22 mouse cellular contexts compared by ENCODE assay signal in the genomic region with DNA sequence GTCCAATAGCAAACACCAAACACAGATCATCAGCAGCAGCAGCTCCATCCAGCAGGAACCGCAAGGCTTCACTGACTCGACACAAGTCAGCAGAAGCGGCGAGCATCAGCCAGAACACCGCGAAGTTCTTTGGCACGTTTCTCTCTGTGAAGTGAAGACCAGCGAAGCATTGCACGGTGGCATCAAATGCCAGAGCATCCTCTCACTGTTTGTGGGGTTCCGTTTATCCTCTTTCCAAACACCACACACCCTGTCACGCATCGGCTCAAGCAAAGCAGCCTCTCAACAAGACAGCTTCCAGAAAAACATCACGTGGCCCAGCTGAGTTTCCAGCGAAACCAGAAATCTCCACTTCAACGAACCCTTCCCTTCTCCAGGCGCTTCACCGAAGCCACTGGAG. TPM values are rescaled to one million over a fixed set of nuclear protein-coding genes. Genes with fewer than 3 reads are reported as not detected.
A peak's percentile ranks its signal among the peaks of the same experiment; 100 is the strongest.
DNase-seq lines count a peak whose midpoint lies in the region; ATAC-seq and TF ChIP-seq lines count a peak whose summit lies in the region.
"Had no signal": no experiment of that assay in that cellular context is flagged by ENCODE, and none has a peak within 500 bp of the region (broad histone marks: within the 10 kb centered on the region; RNA-seq: fewer than 3 reads in every experiment).

No protein-coding gene starts in this region.

- no peak for TF ChIP-seq EP300 in heart, adult 2 months (IDR thresholded peaks at IDR 0.05; ENCODE audit: insufficient read depth, low read depth, low read length)

- no peak for ATAC-seq in heart, embryonic 12.5 days (ENCODE audit: insufficient number of reproducible peaks, low FRiP score)
- ATAC-seq in kidney, embryonic 16.5 days (ENCODE audit: low FRiP score, low TSS enrichment) = peak; percentile 21; the same call in 1 of the 2 replicates
- ATAC-seq: forebrain, embryonic 14.5 days had no signal

- H3K27me3 ChIP-seq in heart, embryonic 12.5 days (replicated peaks) = no peaks in the 10 kb centered on the region
- H3K27me3 ChIP-seq in heart, adult 2 months (ENCODE audit: control insufficient read depth, insufficient read depth, low read length) = no peaks in the 10 kb centered on the region
- H3K27me3 ChIP-seq in kidney, embryonic 16.5 days (ENCODE audit: insufficient read depth, low read length) = no peaks in the 10 kb centered on the region
- H3K27me3 ChIP-seq: CH12.LX; embryonic facial prominence, embryonic 15.5 days; heart, embryonic 13.5 days; hindbrain, embryonic 15.5 days had no signal

- DNase-seq in heart, adult 2 months = no peak
- no peak for DNase-seq in kidney, postnatal 14 days
- peak; percentile 26 for DNase-seq in kidney, postnatal 10 days
- no peak for DNase-seq in layer of hippocampus, adult 9-11 months
- DNase-seq: adrenal gland, adult 2 months; adrenal gland, postnatal 25 days; cerebellum, adult 18-20 months; cerebellum, adult 9-11 months; embryo, embryonic 11 days; gastrocnemius, adult 2 months; gastrocnemius, postnatal 36 days; heart, adult 11 months; heart, postnatal 36 days had no signal

- no peaks in the 10 kb centered on the region for H3K36me3 ChIP-seq in heart, embryonic 12.5 days
- no peaks in the 10 kb centered on the region for H3K36me3 ChIP-seq in heart, adult 2 months (ENCODE audit: control insufficient read depth, insufficient read depth, low read length)
- H3K36me3 ChIP-seq in kidney, embryonic 16.5 days (ENCODE audit: insufficient read depth, low read length) = no peaks in the 10 kb centered on the region
- H3K36me3 ChIP-seq: embryonic facial prominence, embryonic 15.5 days; forebrain, embryonic 10.5 days; heart, embryonic 13.5 days; hindbrain, embryonic 15.5 days had no signal

- 87% methylated on average over 17 of the region's 17 CpGs for WGBS in heart, embryonic 12.5 days
- 85% methylated on average over 17 of the region's 17 CpGs for WGBS in heart, adult 2 months
- WGBS in kidney, embryonic 16.5 days = 40% methylated on average over 17 of the region's 17 CpGs

- H3K4me2 ChIP-seq in heart, embryonic 12.5 days = no peak overlapping the region
- H3K4me2 ChIP-seq in kidney, embryonic 16.5 days (replicated peaks; ENCODE audit: low read depth, low read length) = peak overlapping the region; percentile 30
- H3K4me2 ChIP-seq: embryonic facial prominence, embryonic 15.5 days; heart, embryonic 13.5 days; hindbrain, embryonic 15.5 days had no signal

- H3K4me1 ChIP-seq in heart, embryonic 12.5 days (replicated peaks) = peaks cover 33% of the 10 kb centered on the region
- no peaks in the 10 kb centered on the region; the same call in 1 of the 2 replicates for H3K4me1 ChIP-seq in heart, adult 2 months (ENCODE audit: control insufficient read depth, insufficient read depth, low read length)
- H3K4me1 ChIP-seq in kidney, embryonic 16.5 days (ENCODE audit: insufficient read depth, low read length) = peaks cover 30% of the 10 kb centered on the region
- H3K4me1 ChIP-seq: hindbrain, embryonic 15.5 days had no signal

- intact Hi-C loops in heart, adult 2 months (cut with DNase I) = no loop called here

- no peak overlapping the region for H3K9ac ChIP-seq in heart, embryonic 12.5 days
- no peak overlapping the region for H3K9ac ChIP-seq in heart, adult 2 months (ENCODE audit: low read depth, low read length)
- no peak overlapping the region for H3K9ac ChIP-seq in kidney, embryonic 16.5 days (replicated peaks; ENCODE audit: low read length)
- H3K9ac ChIP-seq: embryonic facial prominence, embryonic 15.5 days; heart, embryonic 13.5 days; hindbrain, embryonic 15.5 days had no signal

- TF ChIP-seq POLR2A in heart, adult 2 months (IDR thresholded peaks at IDR 0.05; ENCODE audit: insufficient read depth, low read depth, low read length) = no peak

- H3K27ac ChIP-seq in heart, embryonic 12.5 days (ENCODE audit: poor library complexity, severe bottlenecking) = peak overlapping the region; percentile 10; the same call in 1 of the 2 replicates
- H3K27ac ChIP-seq in heart, adult 2 months = no peak overlapping the region
- peak overlapping the region; percentile 59 for H3K27ac ChIP-seq in kidney, embryonic 16.5 days (ENCODE audit: low read length)
- H3K27ac ChIP-seq: embryonic facial prominence, embryonic 15.5 days; forebrain, embryonic 10.5 days; gastrocnemius, adult 2 months; hindbrain, embryonic 15.5 days had no signal

- no peaks in the 10 kb centered on the region for H3K79me2 ChIP-seq in heart, adult 2 months (replicated peaks; ENCODE audit: control insufficient read depth, insufficient read depth, low read length)

- no peaks in the 10 kb centered on the region for H3K9me3 ChIP-seq in heart, embryonic 12.5 days (replicated peaks)
- H3K9me3 ChIP-seq in kidney, embryonic 16.5 days (ENCODE audit: low read length) = no peaks in the 10 kb centered on the region
- H3K9me3 ChIP-seq: embryonic facial prominence, embryonic 15.5 days; forebrain, embryonic 10.5 days; heart, embryonic 13.5 days; hindbrain, embryonic 15.5 days had no signal

- TF ChIP-seq CTCF in heart, adult 2 months (IDR thresholded peaks at IDR 0.05) = no peak

- H3K4me3 ChIP-seq in heart, embryonic 12.5 days = no peak overlapping the region
- no peak overlapping the region for H3K4me3 ChIP-seq in heart, adult 2 months
- H3K4me3 ChIP-seq in kidney, embryonic 16.5 days (ENCODE audit: low read length) = no peak overlapping the region
- H3K4me3 ChIP-seq: embryonic facial prominence, embryonic 15.5 days; erythroblast, embryonic 14.5 days; forebrain, embryonic 10.5 days; gastrocnemius, adult 2 months; heart, embryonic 13.5 days; hindbrain, embryonic 15.5 days had no signal

RNA-seq across cellular contexts. Expression of gene St6galnac3, which starts 36.2 kb away (rescaled TPM):
- 27.0 and 27.4 TPM in 2 replicates for polyA plus RNA-seq in heart, embryonic 12.5 days (2016; fragmentation: Nextera tagmentation; extraction: Ambion mirVana)
- total RNA-seq in heart, adult 2 months (2021) = 1 to 10 TPM; 4.9 to 5.2 TPM
- 2.2 and 4.7 TPM in 2 replicates for polyA plus RNA-seq in heart, adult 2 months (2012; rRNA removed)
- polyA plus RNA-seq in kidney, embryonic 16.5 days (2015; fragmentation: Nextera tagmentation; extraction: Ambion mirVana) = 71.6 and 75.8 TPM in 2 replicates
